Mouse (Mus musculus): ENCODE data around the gene Prr14. TPM values are rescaled to one million over a fixed set of nuclear protein-coding genes. Genes with fewer than 3 reads are reported as not detected.
"Not testable (repeated sequence)": the region's sequence is repeated elsewhere in the genome, so short reads cannot be mapped to it uniquely, and the experiment has no call there.

Gene Prr14
- polyA plus RNA-seq, 1 experiment from 2014 or later, result 22.8 TPM

GRCm38 (mm10) chr7:127491846-127492245 is 32.4 kb downstream of the Prr14 start:
- H3K36me3 ChIP-seq (ENCODE audit: control insufficient read depth, insufficient read depth), result peaks cover 39% of the 10 kb centered on the region

DNA sequence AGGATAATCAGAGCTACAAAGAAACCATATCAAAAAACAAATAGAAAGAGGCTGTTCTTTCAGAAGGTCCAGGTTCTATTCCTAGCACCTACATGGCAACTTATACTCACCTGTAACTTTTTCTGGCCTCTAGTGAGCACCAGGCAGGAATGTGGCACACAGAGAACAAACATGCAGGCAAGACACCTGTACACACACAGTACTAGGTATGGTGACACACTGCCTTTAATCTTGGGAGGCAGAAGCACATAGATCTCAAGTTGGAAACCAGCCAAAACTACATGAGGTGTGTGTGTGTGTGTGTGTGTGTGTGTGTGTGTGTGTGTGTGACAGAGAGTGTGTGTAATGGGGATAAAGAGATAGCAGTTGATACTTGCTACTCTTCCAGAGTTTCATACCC is 35.2 kb downstream of the Prr14 start:
- Histone ChIP-seq H3K4me1 (ENCODE audit: control insufficient read depth, low read depth, low read length) (peaks cover 4% of the 10 kb centered on the region), H3K4me2 (ENCODE audit: low read depth, low read length) (no peak overlapping the region), H3K27ac (ENCODE audit: low read length) (no peak overlapping the region), H3K4me3 (ENCODE audit: low read depth, low read length) (no peak overlapping the region), H3K9ac (ENCODE audit: low read depth, low read length) (no peak overlapping the region), H3K9me3 (replicated peaks; ENCODE audit: control insufficient read depth, low read length) (no peaks in the 10 kb centered on the region), H3K36me3 (ENCODE audit: control insufficient read depth, insufficient read depth) (peaks cover 19% of the 10 kb centered on the region), H3K27me3 (ENCODE audit: control insufficient read depth, insufficient read depth, low read depth, low read length) (no peaks in the 10 kb centered on the region)
- no peak for ATAC-seq (ENCODE audit: low read depth)

More at GRCm38 (mm10) chr7:127491846-127492245, 32.4 kb downstream of the Prr14 start:
- no peak overlapping the region for H3K27ac ChIP-seq (ENCODE audit: low read length)
- ATAC-seq (ENCODE audit: low read depth), result no peak
- no peak overlapping the region for H3K4me2 ChIP-seq (ENCODE audit: low read depth, low read length)
- H3K4me1 ChIP-seq (ENCODE audit: control insufficient read depth, low read depth, low read length), result no peaks in the 10 kb centered on the region; the same call in 1 of the 2 replicates
- H3K4me3 ChIP-seq (ENCODE audit: low read depth, low read length), result no peak overlapping the region
- no peaks in the 10 kb centered on the region for H3K9me3 ChIP-seq (replicated peaks; ENCODE audit: control insufficient read depth, low read length)
- WGBS (ENCODE audit: insufficient replicate concordance), result 90% methylated on average over 3 of the region's 3 CpGs
- H3K9ac ChIP-seq (ENCODE audit: low read depth, low read length), result no peak overlapping the region
- H3K27me3 ChIP-seq (ENCODE audit: control insufficient read depth, insufficient read depth, low read depth, low read length), result no peaks in the 10 kb centered on the region

- Histone ChIP-seq H3K27me3 (ENCODE audit: control insufficient read depth, insufficient read depth, low read depth, low read length) (no peaks in the 10 kb centered on the region), H3K4me1 (ENCODE audit: control insufficient read depth, low read depth, low read length) (peaks cover 4% of the 10 kb centered on the region), H3K9me3 (replicated peaks; ENCODE audit: control insufficient read depth, low read length) (no peaks in the 10 kb centered on the region), H3K9ac (ENCODE audit: low read depth, low read length) (no peak overlapping the region), H3K27ac (ENCODE audit: low read length) (0 out of 2 replicates have a peak overlapping the region, but pooled peaks have one; percentile 21), H3K36me3 (ENCODE audit: control insufficient read depth, insufficient read depth) (no peaks in the 10 kb centered on the region), H3K4me3 (ENCODE audit: low read depth, low read length) (no peak overlapping the region), H3K4me2 (ENCODE audit: low read depth, low read length) (no peak overlapping the region)
- ATAC-seq (ENCODE audit: low read depth), result peak; percentile 66
- WGBS (ENCODE audit: insufficient replicate concordance), result 68% methylated on average over 2 of the region's 2 CpGs
Measured at GRCm38 (mm10) chr7:127497382-127497781, 38.0 kb downstream of the Prr14 start.

- H3K9me3 ChIP-seq (replicated peaks; ENCODE audit: control insufficient read depth, low read length), result no peaks in the 10 kb centered on the region
Measured at GRCm38 (mm10) chr7:127498407-127498806, 39.0 kb downstream of the Prr14 start.

DNA sequence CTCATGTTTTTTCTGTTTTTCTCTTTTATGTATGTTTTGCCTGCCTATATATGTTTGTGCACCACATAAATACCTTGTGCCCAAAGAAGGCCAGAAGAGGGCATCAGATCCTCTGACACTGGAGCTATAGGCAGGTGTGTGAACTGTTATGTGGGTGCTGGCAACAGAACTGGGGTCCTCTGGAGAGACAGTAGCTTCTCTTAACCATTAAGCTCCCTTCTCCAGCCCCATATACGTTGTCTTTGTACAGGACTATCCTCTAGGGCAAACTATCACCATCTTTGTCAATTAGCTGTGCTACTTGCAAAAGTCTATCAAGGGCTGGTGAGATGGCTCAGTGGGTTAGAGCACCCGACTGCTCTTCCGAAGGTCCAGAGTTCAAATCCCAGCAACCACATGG is 48.9 kb downstream of the Prr14 start:
- peaks cover 11% of the 10 kb centered on the region for H3K4me1 ChIP-seq (ENCODE audit: control insufficient read depth, low read depth, low read length)
- WGBS (ENCODE audit: insufficient replicate concordance), result 86% methylated on average over 3 of the region's 3 CpGs
- no peak overlapping the region for H3K4me3 ChIP-seq (ENCODE audit: low read depth, low read length)
- no peak for ATAC-seq (ENCODE audit: low read depth)
- H3K9ac ChIP-seq (ENCODE audit: low read depth, low read length), result no peak overlapping the region
- no peak overlapping the region for H3K27ac ChIP-seq (ENCODE audit: low read length)
- H3K4me2 ChIP-seq (ENCODE audit: low read depth, low read length), result no peak overlapping the region
- no peaks in the 10 kb centered on the region for H3K9me3 ChIP-seq (replicated peaks; ENCODE audit: control insufficient read depth, low read length)
- H3K36me3 ChIP-seq (ENCODE audit: control insufficient read depth, insufficient read depth), result no peaks in the 10 kb centered on the region
- no peaks in the 10 kb centered on the region for H3K27me3 ChIP-seq (ENCODE audit: control insufficient read depth, insufficient read depth, low read depth, low read length)

More at GRCm38 (mm10) chr7:127498407-127498806, 39.0 kb downstream of the Prr14 start:
- Histone ChIP-seq H3K36me3 (ENCODE audit: control insufficient read depth, insufficient read depth) (no peaks in the 10 kb centered on the region), H3K9ac (ENCODE audit: low read depth, low read length) (no peak overlapping the region), H3K4me3 (ENCODE audit: low read depth, low read length) (no peak overlapping the region), H3K4me1 (ENCODE audit: control insufficient read depth, low read depth, low read length) (peaks cover 4% of the 10 kb centered on the region), H3K27me3 (ENCODE audit: control insufficient read depth, insufficient read depth, low read depth, low read length) (no peaks in the 10 kb centered on the region), H3K4me2 (ENCODE audit: low read depth, low read length) (no peak overlapping the region), H3K27ac (ENCODE audit: low read length) (no peak overlapping the region)
- 45% methylated on average over 3 of the region's 3 CpGs for WGBS (ENCODE audit: insufficient replicate concordance)
- ATAC-seq (ENCODE audit: low read depth), result peak; percentile 48; the same call in 1 of the 2 replicates

- H3K27ac ChIP-seq (ENCODE audit: low read length); H3K36me3 ChIP-seq (ENCODE audit: control insufficient read depth, insufficient read depth); H3K27me3 ChIP-seq (ENCODE audit: control insufficient read depth, insufficient read depth, low read depth, low read length); H3K9me3 ChIP-seq (replicated peaks; ENCODE audit: control insufficient read depth, low read length); H3K4me2 ChIP-seq (ENCODE audit: low read depth, low read length); ATAC-seq (ENCODE audit: low read depth); H3K9ac ChIP-seq (ENCODE audit: low read depth, low read length); H3K4me3 ChIP-seq (ENCODE audit: low read depth, low read length): not testable (repeated sequence)
- peaks cover 20% of the 10 kb centered on the region for H3K4me1 ChIP-seq (ENCODE audit: control insufficient read depth, low read depth, low read length)
- WGBS (ENCODE audit: insufficient replicate concordance), result 58% methylated on average over 3 of the region's 4 CpGs
Measured at GRCm38 (mm10) chr7:127509830-127510229, 50.4 kb downstream of the Prr14 start.

DNA sequence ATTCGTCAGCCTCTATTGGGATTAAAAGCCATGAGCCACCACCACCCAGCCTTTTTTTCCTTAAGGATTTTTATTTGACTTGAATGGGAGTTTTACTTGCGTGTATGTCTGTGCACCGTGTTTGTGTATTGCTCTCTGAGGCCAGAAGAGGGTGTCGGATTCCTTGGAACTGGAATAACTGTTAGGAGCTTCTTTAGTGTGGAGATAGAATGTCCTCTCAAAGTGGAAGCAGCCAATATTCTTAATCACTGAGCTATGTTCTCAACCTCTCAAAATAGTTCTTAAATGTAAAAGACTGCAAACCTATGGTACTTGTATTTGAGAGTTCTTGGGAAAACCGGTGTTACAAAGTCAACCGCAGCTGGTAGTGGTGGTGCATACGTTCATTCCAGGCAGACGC is 51.8 kb downstream of the Prr14 start:
- H3K4me1 ChIP-seq (ENCODE audit: control insufficient read depth, low read depth, low read length), result peaks cover 20% of the 10 kb centered on the region
- H3K4me2 ChIP-seq (ENCODE audit: low read depth, low read length), result peak overlapping the region; percentile 83
- no peak for ATAC-seq (ENCODE audit: low read depth)
- WGBS (ENCODE audit: insufficient replicate concordance), result 36% methylated on average over 8 of the region's 8 CpGs
- peak overlapping the region; percentile 98 for H3K4me3 ChIP-seq (ENCODE audit: low read depth, low read length)
- peak overlapping the region; percentile 50; the same call in 1 of the 2 replicates for H3K9ac ChIP-seq (ENCODE audit: low read depth, low read length)
- peak overlapping the region; percentile 99 for H3K27ac ChIP-seq (ENCODE audit: low read length)
- H3K36me3 ChIP-seq (ENCODE audit: control insufficient read depth, insufficient read depth), result peaks cover 8% of the 10 kb centered on the region
- H3K27me3 ChIP-seq (ENCODE audit: control insufficient read depth, insufficient read depth, low read depth, low read length), result no peaks in the 10 kb centered on the region
- no peaks in the 10 kb centered on the region for H3K9me3 ChIP-seq (replicated peaks; ENCODE audit: control insufficient read depth, low read length)

DNA sequence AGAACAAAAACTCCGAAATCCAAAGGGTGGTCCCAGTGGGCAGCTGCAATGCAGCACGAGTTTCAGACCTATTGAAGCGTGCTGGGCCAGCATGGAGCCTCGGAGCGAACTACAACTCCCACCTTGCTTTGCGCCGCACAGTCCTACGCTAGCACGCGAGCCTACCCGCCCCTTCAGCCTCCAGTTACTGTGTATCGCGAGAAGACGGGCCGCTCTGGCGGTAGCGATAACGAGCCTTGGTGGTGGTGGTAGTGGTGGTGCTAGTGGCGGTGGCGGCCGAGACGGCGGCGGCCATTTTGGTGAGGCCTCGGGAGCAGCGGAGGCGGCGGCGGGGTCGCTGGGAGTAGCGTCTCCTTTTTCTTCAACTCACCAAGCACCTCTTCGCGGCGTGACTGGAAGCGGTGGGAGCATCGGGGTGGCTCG is 52.4 kb downstream of the Prr14 start, which contains the start of gene Srcap:
TSS of gene Srcap (plus strand) at position 176 of the 423 bp plus-strand sequence.
- H3K27me3 ChIP-seq (ENCODE audit: control insufficient read depth, insufficient read depth, low read depth, low read length), result no peaks in the 10 kb centered on the region
- peak within 1 kb of the TSS; percentile 99 for H3K27ac ChIP-seq (ENCODE audit: low read length)
- no peaks in the 10 kb centered on the region for H3K9me3 ChIP-seq (replicated peaks; ENCODE audit: control insufficient read depth, low read length)
- peak; percentile 95 for ATAC-seq (ENCODE audit: low read depth)
- H3K4me2 ChIP-seq (ENCODE audit: low read depth, low read length), result peak within 1 kb of the TSS; percentile 83
- peak within 1 kb of the TSS; percentile 92 for H3K9ac ChIP-seq (ENCODE audit: low read depth, low read length)
- under 1% methylated on average over 37 of the region's 37 CpGs for WGBS (ENCODE audit: insufficient replicate concordance)
- peaks cover 11% of the 10 kb centered on the region for H3K36me3 ChIP-seq (ENCODE audit: control insufficient read depth, insufficient read depth)
- peaks cover 20% of the 10 kb centered on the region for H3K4me1 ChIP-seq (ENCODE audit: control insufficient read depth, low read depth, low read length)
- H3K4me3 ChIP-seq (ENCODE audit: low read depth, low read length), result peak within 1 kb of the TSS; percentile 98

DNA sequence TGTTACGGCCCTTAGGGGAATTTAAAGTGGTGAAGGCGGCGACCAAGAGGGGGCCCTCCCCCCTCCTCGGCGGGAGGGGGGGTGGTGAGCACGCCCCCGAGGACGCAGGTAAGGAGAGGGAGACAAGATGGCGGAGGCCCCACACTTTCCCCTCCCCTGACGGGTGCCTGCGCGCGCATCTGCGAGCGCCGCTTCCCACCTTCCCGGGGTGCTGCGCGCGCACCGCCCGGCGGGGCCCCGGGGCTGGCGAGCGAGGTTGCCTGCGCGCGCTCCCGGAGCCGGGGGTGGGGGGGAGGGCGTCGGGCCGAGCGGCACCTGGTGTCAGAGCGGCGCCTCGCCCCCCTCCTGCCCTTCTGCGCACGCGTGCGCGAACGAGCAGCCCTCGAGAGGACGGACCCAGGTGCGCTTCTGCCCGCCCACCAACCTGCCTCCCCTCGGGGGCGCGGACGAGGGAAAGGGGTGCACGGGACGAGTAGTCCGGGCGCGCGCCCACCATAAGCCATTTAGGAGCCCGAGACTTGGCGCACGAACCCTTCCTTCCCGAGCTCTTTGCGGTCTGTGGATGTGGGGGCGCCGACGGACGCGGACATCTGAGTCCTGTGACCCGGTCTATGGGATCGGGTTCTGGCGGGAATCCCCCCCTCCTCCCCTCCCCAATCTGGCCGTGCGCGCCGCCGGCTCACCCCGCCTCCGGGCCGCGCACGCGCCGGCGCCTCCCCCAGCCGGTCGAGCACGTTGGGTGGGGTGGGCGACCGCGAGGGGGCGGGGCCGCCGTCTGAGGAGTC is 53.0 kb downstream of the Prr14 start:
- H3K9ac ChIP-seq (ENCODE audit: low read depth, low read length), result peak overlapping the region; percentile 92
- ATAC-seq (ENCODE audit: low read depth), result peak; percentile 80
- H3K4me2 ChIP-seq (ENCODE audit: low read depth, low read length), result peak overlapping the region; percentile 83
- no peaks in the 10 kb centered on the region for H3K27me3 ChIP-seq (ENCODE audit: control insufficient read depth, insufficient read depth, low read depth, low read length)
- peaks cover 17% of the 10 kb centered on the region for H3K36me3 ChIP-seq (ENCODE audit: control insufficient read depth, insufficient read depth)
- no peaks in the 10 kb centered on the region for H3K9me3 ChIP-seq (replicated peaks; ENCODE audit: control insufficient read depth, low read length)
- H3K27ac ChIP-seq (ENCODE audit: low read length), result peak overlapping the region; percentile 99
- 0% methylated on average over 72 of the region's 93 CpGs for WGBS (ENCODE audit: insufficient replicate concordance)
- H3K4me3 ChIP-seq (ENCODE audit: low read depth, low read length), result peak overlapping the region; percentile 98
- peaks cover 20% of the 10 kb centered on the region for H3K4me1 ChIP-seq (ENCODE audit: control insufficient read depth, low read depth, low read length)

All from liver, embryonic 16.5 days (tissue).